Mouse (Mus musculus) hindbrain, embryonic 11.5 days (tissue): Measurements from ENCODE around the gene Arhgef5. TPM values are rescaled to one million over a fixed set of nuclear protein-coding genes. Genes with fewer than 3 reads are reported as not detected.

Experiments used
- ATAC-seq: fragments of 200-750 bp; cut with Nextera tagmentation; 2 replicates; pipeline ENCODE4 v1.8.0; 2017; ENCODE audit warnings: mild to moderate bottlenecking, moderate TSS enrichment, moderate library complexity; ENCODE audit not compliant: low FRiP score
- DNase-seq: peaks from one replicate; pipeline ENCODE4 v3.0.0-alpha.2; 2015; ENCODE audit warnings: low spot score
- H3K27ac ChIP-seq: fragments of 300-500 bp; sonication (generic); 2 replicates; pipeline ENCODE4 v1.5.1; 2014; ENCODE audit warnings: mild to moderate bottlenecking, low read depth, low read length
- H3K27me3 ChIP-seq: fragments of 300-500 bp; sonication (generic); 2 replicates; pipeline ENCODE4 v1.6.1; 2014; ENCODE audit warnings: mild to moderate bottlenecking, low read length, moderate library complexity, mixed read lengths; ENCODE audit not compliant: control insufficient read depth, insufficient read depth
- H3K36me3 ChIP-seq: fragments of 300-500 bp; sonication (generic); 2 replicates; pipeline ENCODE4 v1.6.1; 2014; ENCODE audit warnings: mild to moderate bottlenecking, low read length, moderate library complexity, mixed read lengths; ENCODE audit not compliant: control insufficient read depth, insufficient read depth
- H3K4me1 ChIP-seq: fragments of 300-500 bp; sonication (generic); replicated peaks from 2 replicates; pipeline ENCODE4 v1.6.1; 2014; ENCODE audit warnings: low read length, mixed read lengths; ENCODE audit not compliant: control insufficient read depth, insufficient read depth
- H3K4me2 ChIP-seq: fragments of 300-500 bp; sonication (generic); replicated peaks from 2 replicates; pipeline ENCODE4 v1.6.1; 2014; ENCODE audit warnings: mild to moderate bottlenecking, low read depth, low read length
- H3K4me3 ChIP-seq: fragments of 300-500 bp; sonication (generic); 2 replicates; pipeline ENCODE4 v1.5.1; 2014; ENCODE audit warnings: low read depth, low read length
- H3K9ac ChIP-seq: fragments of 300-500 bp; sonication (generic); 2 replicates; pipeline ENCODE4 v1.6.1; 2014; ENCODE audit warnings: low read depth, low read length
- H3K9me3 ChIP-seq: fragments of 300-500 bp; sonication (generic); 2 replicates; pipeline ENCODE4 v1.6.1; 2016; ENCODE audit warnings: low read length; ENCODE audit not compliant: control insufficient read depth
- WGBS: fragments of 180-500 bp; shearing (Covaris S2); extraction: QIAGEN DNeasy Blood & Tissue Kit; methylation state at CpG from one replicate; pipeline ENCODE4 v1.1.7; 2014; 5-methylcytosine and 5-hydroxymethylcytosine counted together
- polyA plus RNA-seq: library from polyadenylated mRNA; unstranded; fragments of >200 nt; fragmentation: Nextera tagmentation; extraction: Ambion mirVana; gene quantifications from 2 replicates; pipeline ENCODE4 v1.2.1, GENCODE M21; 2014

Arhgef5 gene
- polyA plus RNA-seq, 1 experiment from 2014 or later: 4.3 TPM

- no peak overlapping the region for H3K4me2 ChIP-seq
- no peak overlapping the region for H3K9ac ChIP-seq
- DNase-seq: no peak
- no peaks in the 10 kb centered on the region for H3K9me3 ChIP-seq
- no peaks in the 10 kb centered on the region for H3K36me3 ChIP-seq
- H3K27me3 ChIP-seq: no peaks in the 10 kb centered on the region
- no peak overlapping the region for H3K4me3 ChIP-seq
- no peak overlapping the region for H3K27ac ChIP-seq
- no peak for ATAC-seq
- H3K4me1 ChIP-seq: no peaks in the 10 kb centered on the region
Observed at GRCm38 (mm10) chr6:43272597-43272996, 7.2 kb downstream of the Arhgef5 start.

- DNase-seq: no peak
- Histone ChIP-seq H3K36me3 (no peaks in the 10 kb centered on the region), H3K9ac (no peak overlapping the region), H3K4me3 (no peak overlapping the region), H3K9me3 (no peaks in the 10 kb centered on the region), H3K4me1 (no peaks in the 10 kb centered on the region), H3K27ac (no peak overlapping the region), H3K27me3 (no peaks in the 10 kb centered on the region), H3K4me2 (no peak overlapping the region)
- no peak for ATAC-seq
- 82% methylated on average over 4 of the region's 4 CpGs for WGBS
Observed at GRCm38 (mm10) chr6:43274123-43274522, 8.7 kb downstream of the Arhgef5 start.

- no peaks in the 10 kb centered on the region for H3K4me1 ChIP-seq
- no peaks in the 10 kb centered on the region for H3K9me3 ChIP-seq
- no peak overlapping the region for H3K27ac ChIP-seq
- H3K4me3 ChIP-seq: no peak overlapping the region
- no peaks in the 10 kb centered on the region for H3K36me3 ChIP-seq
- H3K9ac ChIP-seq: no peak overlapping the region
- H3K4me2 ChIP-seq: no peak overlapping the region
- no peaks in the 10 kb centered on the region for H3K27me3 ChIP-seq
- no peak for ATAC-seq
- DNase-seq: no peak
Observed at GRCm38 (mm10) chr6:43278247-43278646, 12.9 kb downstream of the Arhgef5 start.

GRCm38 (mm10) chr6:43280481-43280880 lies 15.1 kb downstream of the Arhgef5 start:
- no peak overlapping the region for H3K9ac ChIP-seq

GRCm38 (mm10) chr6:43292041-43292440 lies 26.7 kb downstream of the Arhgef5 start:
- no peak for ATAC-seq
- H3K27ac ChIP-seq: no peak overlapping the region
- H3K4me2 ChIP-seq: no peak overlapping the region
- DNase-seq: no peak
- H3K9ac ChIP-seq: no peak overlapping the region
- no peak overlapping the region for H3K4me3 ChIP-seq
- no peaks in the 10 kb centered on the region for H3K27me3 ChIP-seq
- no peaks in the 10 kb centered on the region for H3K9me3 ChIP-seq
- H3K36me3 ChIP-seq: no peaks in the 10 kb centered on the region
- no peaks in the 10 kb centered on the region for H3K4me1 ChIP-seq
- WGBS: 80% methylated on average over 3 of the region's 3 CpGs

More at GRCm38 (mm10) chr6:43280481-43280880, 15.1 kb downstream of the Arhgef5 start:
- Histone ChIP-seq H3K27me3 (no peaks in the 10 kb centered on the region), H3K9me3 (no peaks in the 10 kb centered on the region), H3K4me3 (no peak overlapping the region), H3K36me3 (no peaks in the 10 kb centered on the region), H3K27ac (no peak overlapping the region), H3K4me1 (no peaks in the 10 kb centered on the region), H3K4me2 (no peak overlapping the region)
- WGBS: 87% methylated on average over 5 of the region's 5 CpGs
- no peak for DNase-seq
- no peak for ATAC-seq

GRCm38 (mm10) chr6:43292471-43293076 lies 27.2 kb downstream of the Arhgef5 start:
- 82% methylated on average over 6 of the region's 6 CpGs for WGBS
- Histone ChIP-seq H3K4me1 (no peaks in the 10 kb centered on the region), H3K4me3 (no peak overlapping the region), H3K9ac (no peak overlapping the region), H3K27me3 (no peaks in the 10 kb centered on the region), H3K4me2 (no peak overlapping the region), H3K27ac (no peak overlapping the region), H3K36me3 (no peaks in the 10 kb centered on the region), H3K9me3 (no peaks in the 10 kb centered on the region)
- DNase-seq (no peak), ATAC-seq (no peak)

GRCm38 (mm10) chr6:43293175-43293574 lies 27.8 kb downstream of the Arhgef5 start:
- H3K4me3 ChIP-seq: no peak overlapping the region
- no peak overlapping the region for H3K4me2 ChIP-seq
- DNase-seq (no peak), ATAC-seq (no peak)
- H3K9ac ChIP-seq: no peak overlapping the region
- 79% methylated on average over 7 of the region's 7 CpGs for WGBS
- no peaks in the 10 kb centered on the region for H3K9me3 ChIP-seq
- H3K27ac ChIP-seq: no peak overlapping the region
- H3K4me1 ChIP-seq: no peaks in the 10 kb centered on the region
- no peaks in the 10 kb centered on the region for H3K36me3 ChIP-seq
- no peaks in the 10 kb centered on the region for H3K27me3 ChIP-seq

- H3K4me1 ChIP-seq: no peaks in the 10 kb centered on the region
- H3K4me2 ChIP-seq: no peak overlapping the region
- no peaks in the 10 kb centered on the region for H3K36me3 ChIP-seq
- no peak for DNase-seq
- H3K27me3 ChIP-seq: no peaks in the 10 kb centered on the region
- no peak for ATAC-seq
- H3K9me3 ChIP-seq: no peaks in the 10 kb centered on the region
- H3K27ac ChIP-seq: no peak overlapping the region
- 50% methylated on average over 5 of the region's 5 CpGs for WGBS
- no peak overlapping the region for H3K4me3 ChIP-seq
- H3K9ac ChIP-seq: no peak overlapping the region
Observed at GRCm38 (mm10) chr6:43295908-43296307, 30.5 kb downstream of the Arhgef5 start.

- no peak overlapping the region for H3K9ac ChIP-seq
- no peaks in the 10 kb centered on the region for H3K27me3 ChIP-seq
- H3K4me1 ChIP-seq: no peaks in the 10 kb centered on the region
- no peak overlapping the region for H3K4me2 ChIP-seq
- ATAC-seq (peak; percentile 46), DNase-seq (peak; percentile 56)
- H3K4me3 ChIP-seq: no peak overlapping the region
- H3K27ac ChIP-seq: no peak overlapping the region
- H3K36me3 ChIP-seq: no peaks in the 10 kb centered on the region
- WGBS: 50% methylated on average over 7 of the region's 7 CpGs
- H3K9me3 ChIP-seq: no peaks in the 10 kb centered on the region
Observed at GRCm38 (mm10) chr6:43296798-43297507, 31.6 kb downstream of the Arhgef5 start.
